Mouse (Mus musculus) thymus, adult 2 months (tissue): Measurements from ENCODE around the gene Grik3.

ENCODE experiments used
- CTCF ChIP-seq: fragments of 200-500 bp; IDR thresholded peaks from 2 replicates; pipeline ENCODE4 v1.5.1; 2012; ENCODE audit warnings: mild to moderate bottlenecking, control low read depth, low read length, moderate library complexity, borderline replicate concordance; ENCODE audit not compliant: control insufficient read depth, poor library complexity, insufficient read depth; ENCODE audit errors: extremely low read depth
- POLR2A ChIP-seq: fragments of 200-500 bp; IDR thresholded peaks from 2 replicates; pipeline ENCODE4 v1.6.1; 2012; ENCODE audit warnings: mild to moderate bottlenecking, low read length, control low read depth, moderate library complexity; ENCODE audit not compliant: control insufficient read depth, poor library complexity, insufficient read depth; ENCODE audit errors: extremely low read depth

DNA sequence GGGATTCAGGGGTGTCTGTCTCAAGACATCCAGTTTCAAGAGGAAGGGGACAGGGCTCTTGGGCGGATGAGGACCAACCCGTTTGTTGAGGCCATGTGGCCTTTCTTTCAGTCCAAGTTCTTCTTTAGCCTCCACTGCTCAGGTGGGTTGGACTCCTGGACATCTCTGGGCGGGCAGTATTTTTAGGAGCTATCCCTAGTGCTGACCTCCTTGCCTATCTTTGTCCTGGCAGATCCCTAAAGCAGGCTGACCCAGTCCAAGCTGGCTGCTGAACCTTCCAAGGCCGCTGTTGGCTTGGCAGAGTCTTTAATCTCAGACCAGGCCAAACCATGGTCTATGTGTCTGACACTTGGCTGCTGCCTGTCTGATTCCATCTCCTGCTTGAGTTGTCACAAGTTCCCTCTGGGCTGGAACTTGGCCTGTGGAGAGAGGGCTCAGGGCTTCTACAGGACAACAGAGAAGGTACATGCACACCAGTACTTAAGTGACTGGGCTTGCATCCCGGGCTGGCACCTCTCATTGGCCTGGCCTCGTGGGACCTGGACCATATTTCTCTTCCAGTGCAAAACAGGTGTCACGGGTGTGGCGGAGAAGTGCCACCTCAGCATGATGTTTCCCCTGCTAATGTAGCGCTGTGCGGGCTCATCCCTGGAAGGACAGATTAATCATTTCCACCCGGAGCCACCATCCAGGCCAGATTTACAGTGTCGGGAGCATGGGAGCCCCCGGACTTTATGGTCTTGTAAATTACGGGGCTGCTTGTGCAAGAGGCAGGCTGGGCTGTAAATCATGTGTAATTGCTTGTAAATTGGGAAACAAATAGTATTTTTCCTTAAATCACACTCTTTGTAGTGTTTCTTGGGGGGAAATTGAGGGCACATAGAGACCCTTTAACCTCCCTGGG, 66.2 kb downstream of the Grik3 start:
- TF ChIP-seq CTCF (no peak), POLR2A (no peak)
